Mouse (Mus musculus) intestine, embryonic 14.5 days (tissue): ENCODE results near the gene Grid2. TPM values are rescaled to one million over a fixed set of nuclear protein-coding genes. Genes with fewer than 3 reads are reported as not detected.

Source experiments
- ATAC-seq: fragments of 200-750 bp; cut with Nextera tagmentation; replicated peaks from 2 replicates; pipeline ENCODE4 v1.8.0; 2017; ENCODE audit warnings: low read depth, moderate number of reproducible peaks, moderate TSS enrichment, moderate library complexity; ENCODE audit not compliant: low FRiP score, low TSS enrichment
- DNase-seq: peaks from one replicate; pipeline ENCODE4 v3.0.0-alpha.2; 2018; ENCODE audit warnings: low spot score
- H3K27ac ChIP-seq: fragments of 300-500 bp; sonication (generic); 2 replicates; pipeline ENCODE4 v1.5.1; 2014; ENCODE audit warnings: low read depth, mild to moderate bottlenecking, control low read depth
- H3K27me3 ChIP-seq: fragments of 300-500 bp; sonication (generic); replicated peaks from 2 replicates; pipeline ENCODE4 v1.6.1; 2014; ENCODE audit warnings: low read length, control low read depth; ENCODE audit not compliant: control insufficient read depth, insufficient read depth
- H3K36me3 ChIP-seq: fragments of 300-500 bp; sonication (generic); 2 replicates; pipeline ENCODE4 v1.6.1; 2014; ENCODE audit warnings: low read length, control low read depth; ENCODE audit not compliant: control insufficient read depth, insufficient read depth
- H3K4me1 ChIP-seq: fragments of 300-500 bp; sonication (generic); replicated peaks from 2 replicates; pipeline ENCODE4 v1.6.1; 2014; ENCODE audit warnings: low read length, control low read depth, mixed read lengths; ENCODE audit not compliant: control insufficient read depth, insufficient read depth
- H3K4me2 ChIP-seq: fragments of 300-500 bp; sonication (generic); 2 replicates; pipeline ENCODE4 v1.6.1; 2014; ENCODE audit warnings: low read length
- H3K4me3 ChIP-seq: fragments of 300-500 bp; sonication (generic); 2 replicates; pipeline ENCODE4 v1.5.1; 2014; ENCODE audit warnings: low read depth, low read length, control low read depth, mixed read lengths
- H3K9ac ChIP-seq: fragments of 300-500 bp; sonication (generic); 2 replicates; pipeline ENCODE4 v1.6.1; 2014; ENCODE audit warnings: mild to moderate bottlenecking, low read length
- H3K9me3 ChIP-seq: fragments of 300-500 bp; sonication (generic); 2 replicates; pipeline ENCODE4 v1.6.1; 2016; ENCODE audit warnings: low read length, control low read depth; ENCODE audit not compliant: control insufficient read depth
- WGBS: fragments of 180-500 bp; shearing (Covaris S2); extraction: QIAGEN DNeasy Blood & Tissue Kit; methylation state at CpG from one replicate; pipeline ENCODE4 v1.1.7; 2014; 5-methylcytosine and 5-hydroxymethylcytosine counted together
- polyA plus RNA-seq: library from polyadenylated mRNA; unstranded; fragments of >200 nt; fragmentation: Nextera tagmentation; extraction: Ambion mirVana; gene quantifications from 2 replicates; pipeline ENCODE4 v1.2.1, GENCODE M21; 2014

Grid2 gene
- polyA plus RNA-seq, 1 experiment from 2014 or later = 0.81 TPM

- 74% methylated on average over 7 of the region's 7 CpGs for WGBS
- Histone ChIP-seq H3K4me2 (no peak overlapping the region), H3K36me3 (no peaks in the 10 kb centered on the region), H3K27ac (no peak overlapping the region), H3K27me3 (no peaks in the 10 kb centered on the region), H3K4me3 (no peak overlapping the region), H3K4me1 (no peaks in the 10 kb centered on the region), H3K9ac (no peak overlapping the region), H3K9me3 (no peaks in the 10 kb centered on the region)
- no peak for ATAC-seq
- DNase-seq = no peak
Observed at GRCm38 (mm10) chr6:64148613-64149012, 892.9 kb downstream of the Grid2 start.

- ATAC-seq (no peak), DNase-seq (no peak)
Observed at GRCm38 (mm10) chr6:64174995-64175612, 919.4 kb downstream of the Grid2 start.

GRCm38 (mm10) chr6:64193646-64194045 lies 938.0 kb downstream of the Grid2 start:
- ATAC-seq = no peak
- DNase-seq = no peak
- Histone ChIP-seq H3K9me3 (no peaks in the 10 kb centered on the region), H3K36me3 (no peaks in the 10 kb centered on the region), H3K4me3 (no peak overlapping the region), H3K27me3 (no peaks in the 10 kb centered on the region), H3K4me1 (no peaks in the 10 kb centered on the region), H3K27ac (no peak overlapping the region), H3K9ac (no peak overlapping the region), H3K4me2 (no peak overlapping the region)
- 62% methylated on average over 1 of the region's 1 CpGs for WGBS

More at GRCm38 (mm10) chr6:64174995-64175612, 919.4 kb downstream of the Grid2 start:
- Histone ChIP-seq H3K4me2 (no peak overlapping the region), H3K36me3 (no peaks in the 10 kb centered on the region), H3K27me3 (no peaks in the 10 kb centered on the region), H3K9ac (no peak overlapping the region), H3K9me3 (no peaks in the 10 kb centered on the region), H3K4me1 (no peaks in the 10 kb centered on the region), H3K4me3 (no peak overlapping the region), H3K27ac (no peak overlapping the region)
- 93% methylated on average over 1 of the region's 1 CpGs for WGBS

- Histone ChIP-seq H3K27me3 (no peaks in the 10 kb centered on the region), H3K9ac (no peak overlapping the region), H3K4me1 (no peaks in the 10 kb centered on the region), H3K36me3 (no peaks in the 10 kb centered on the region), H3K9me3 (no peaks in the 10 kb centered on the region), H3K4me2 (no peak overlapping the region), H3K27ac (no peak overlapping the region), H3K4me3 (no peak overlapping the region)
- ATAC-seq (no peak), DNase-seq (no peak)
- 41% methylated on average over 8 of the region's 8 CpGs for WGBS
Observed at GRCm38 (mm10) chr6:64202396-64203122, 946.9 kb downstream of the Grid2 start.

GRCm38 (mm10) chr6:64236351-64236750 lies 980.7 kb downstream of the Grid2 start:
- WGBS = 76% methylated on average over 3 of the region's 3 CpGs
- Histone ChIP-seq H3K4me3 (no peak overlapping the region), H3K4me1 (no peaks in the 10 kb centered on the region), H3K4me2 (no peak overlapping the region), H3K9ac (no peak overlapping the region), H3K9me3 (no peaks in the 10 kb centered on the region), H3K36me3 (no peaks in the 10 kb centered on the region), H3K27me3 (no peaks in the 10 kb centered on the region), H3K27ac (no peak overlapping the region)
- ATAC-seq = no peak
- DNase-seq = no peak

GRCm38 (mm10) chr6:64240526-64240925 lies 984.9 kb downstream of the Grid2 start:
- H3K9me3 ChIP-seq = no peaks in the 10 kb centered on the region
- ATAC-seq (no peak), DNase-seq (no peak)
- H3K27ac ChIP-seq = no peak overlapping the region
- H3K4me2 ChIP-seq = no peak overlapping the region
- H3K4me3 ChIP-seq = no peak overlapping the region
- H3K36me3 ChIP-seq = no peaks in the 10 kb centered on the region
- H3K9ac ChIP-seq = no peak overlapping the region
- no peaks in the 10 kb centered on the region for H3K27me3 ChIP-seq
- 52% methylated on average over 1 of the region's 1 CpGs for WGBS
- no peaks in the 10 kb centered on the region for H3K4me1 ChIP-seq

GRCm38 (mm10) chr6:64245951-64246350 lies 990.3 kb downstream of the Grid2 start:
- Histone ChIP-seq H3K9me3 (no peaks in the 10 kb centered on the region), H3K9ac (no peak overlapping the region), H3K4me3 (no peak overlapping the region), H3K4me1 (no peaks in the 10 kb centered on the region), H3K4me2 (no peak overlapping the region), H3K27ac (no peak overlapping the region), H3K36me3 (no peaks in the 10 kb centered on the region), H3K27me3 (no peaks in the 10 kb centered on the region)
- ATAC-seq (no peak), DNase-seq (no peak)
- WGBS = 100% methylated on average over 1 of the region's 1 CpGs

- ATAC-seq (no peak), DNase-seq (no peak)
- no peaks in the 10 kb centered on the region for H3K9me3 ChIP-seq
- WGBS = 79% methylated on average over 1 of the region's 1 CpGs
- no peak overlapping the region for H3K9ac ChIP-seq
- H3K4me2 ChIP-seq = no peak overlapping the region
- H3K4me3 ChIP-seq = no peak overlapping the region
- H3K27ac ChIP-seq = no peak overlapping the region
- H3K36me3 ChIP-seq = no peaks in the 10 kb centered on the region
- no peaks in the 10 kb centered on the region for H3K27me3 ChIP-seq
- no peaks in the 10 kb centered on the region for H3K4me1 ChIP-seq
Observed at GRCm38 (mm10) chr6:64251041-64251440, 995.4 kb downstream of the Grid2 start.

GRCm38 (mm10) chr6:64263517-64263916 lies 1007.8 kb downstream of the Grid2 start:
- no peak for ATAC-seq
- 81% methylated on average over 4 of the region's 4 CpGs for WGBS

More at GRCm38 (mm10) chr6:64263517-64263916, 1007.8 kb downstream of the Grid2 start:
- Histone ChIP-seq H3K27me3 (no peaks in the 10 kb centered on the region), H3K4me2 (no peak overlapping the region), H3K4me3 (no peak overlapping the region), H3K36me3 (no peaks in the 10 kb centered on the region), H3K9ac (no peak overlapping the region), H3K9me3 (no peaks in the 10 kb centered on the region), H3K4me1 (no peaks in the 10 kb centered on the region), H3K27ac (no peak overlapping the region)
- no peak for DNase-seq
